ENCODE assay signal across 8 mouse cellular contexts in the genomic region with DNA sequence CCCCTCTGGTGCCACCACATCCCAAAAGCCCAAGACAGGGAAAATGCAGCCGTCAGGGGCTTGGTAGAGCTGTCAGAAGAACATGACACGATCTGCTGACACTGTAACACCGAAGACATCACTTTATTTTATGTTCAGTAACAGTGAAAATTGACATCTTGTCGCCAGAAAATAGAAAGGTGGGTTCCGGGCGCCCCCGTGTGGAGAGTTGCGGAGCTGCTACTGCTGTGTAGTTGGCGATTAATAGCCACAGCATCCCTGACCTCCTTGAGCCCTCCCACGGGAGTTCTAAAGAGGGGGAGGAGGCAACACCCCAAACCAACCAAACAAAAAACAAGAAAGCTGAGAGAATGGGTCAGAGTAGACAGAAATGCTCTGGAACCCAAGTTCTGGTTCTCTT. TPM values are rescaled to one million over a fixed set of nuclear protein-coding genes. Genes with fewer than 3 reads are reported as not detected.
A peak's percentile ranks its signal among the peaks of the same experiment; 100 is the strongest.
DNase-seq lines count a peak whose midpoint lies in the region.

No protein-coding gene starts in this region.

- WGBS in large intestine, adult 2 months = 3% methylated on average over 10 of the region's 10 CpGs

- DNase-seq in A20 (ENCODE audit: low read depth, low spot score) = peak; percentile 65
- peak; percentile 76 for DNase-seq in Muller cell, postnatal 12 days (ENCODE audit: inconsistent ontology term)
- peak; percentile 94 to 95 for DNase-seq in cerebellum, postnatal 14 days
- DNase-seq in gastrocnemius, adult 8-10 months (ENCODE audit: low spot score in 2 of 2) = peak; percentile 37 to 45
- peak; percentile 7 for DNase-seq in large intestine, adult 2 months (ENCODE audit: low read depth, low spot score)
- peak; percentile 81 for DNase-seq in lung, postnatal 14 days
- peak; percentile 81 for DNase-seq in retina, postnatal 1 day
- peak; percentile 51 for DNase-seq in urinary bladder, postnatal 10 days (ENCODE audit: low spot score)

RNA-seq across cellular contexts. Expression of a gene that starts 34.6 kb away (rescaled TPM):
- 10 to 100 TPM; 26.1 to 33.5 (median 27.6) TPM for total RNA-seq in gastrocnemius, adult 8-10 months (2022)
- polyA plus RNA-seq in large intestine, adult 2 months (2012; rRNA removed) = 51.0 and 51.8 TPM in 2 replicates

RNA-seq across cellular contexts. Expression of a gene that starts 42.9 kb away (rescaled TPM):
- total RNA-seq in gastrocnemius, adult 8-10 months (2022) = not detected
- 2.3 and 3.5 TPM in 2 replicates for polyA plus RNA-seq in large intestine, adult 2 months (2012; rRNA removed)

RNA-seq across cellular contexts. Expression of a gene that starts 44.6 kb away (rescaled TPM):
- total RNA-seq in gastrocnemius, adult 8-10 months (2022) = 10 to 100 TPM; 40.3 to 44.0 (median 43.0) TPM
- 24.4 and 27.5 TPM in 2 replicates for polyA plus RNA-seq in large intestine, adult 2 months (2012; rRNA removed)

Comparison
In these comparisons a context has a peak if more than half of its experiments do, and no peak if none do; other contexts are left out.
1. Peak in every context shown above with its lines: DNase-seq.
2. DNase-seq: peak in every context shown above with its lines; median percentile 94 in cerebellum, postnatal 14 days; 81 in lung, postnatal 14 days; 81 in retina, postnatal 1 day; 76 in Muller cell, postnatal 12 days; 65 in A20; 51 in urinary bladder, postnatal 10 days; 41 in gastrocnemius, adult 8-10 months; 7 in large intestine, adult 2 months.